Mouse (Mus musculus) left cerebral cortex, postnatal 4 days (tissue): ENCODE measurements at regions not wholly inside any gene's neighbourhood (a gene's known extent, or its start where the extent isn't known, plus 50 kb on each side); places are given as distances from the start of the nearest gene placed in this dataset.
"Not testable (repeated sequence)": the region's sequence is repeated elsewhere in the genome, so short reads cannot be mapped to it uniquely, and the experiment has no call there.

ENCODE experiments used
- DNase-seq: peaks from one replicate; pipeline ENCODE4 v3.0.0-alpha.2; 2022
- intact Hi-C: fragments of 180-260 bp; cut with DNase I; formaldehyde crosslinking; loops from one replicate; pipeline ENCODE4 v1.15.1; 2025

DNA sequence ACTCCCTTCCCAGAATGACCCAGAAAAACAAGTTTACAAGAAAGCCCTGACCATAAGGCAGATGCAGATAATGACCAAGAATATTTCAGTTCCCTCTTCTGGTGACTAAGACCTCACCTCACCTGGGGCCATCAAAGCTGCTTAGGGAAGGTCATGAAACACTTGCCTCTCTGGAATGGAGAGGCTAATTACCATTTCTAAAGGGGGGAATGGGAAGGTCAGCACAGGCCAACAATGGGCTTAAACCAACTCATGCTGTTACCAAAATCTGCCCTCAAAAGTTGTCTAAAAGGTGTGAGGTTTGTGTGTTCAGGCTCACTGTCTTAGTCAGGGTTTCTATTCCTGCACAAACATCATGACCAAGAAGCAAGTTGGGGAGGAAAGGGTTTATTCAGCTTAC, 123.0 kb downstream of the Sgo2b start:
- no peak for DNase-seq
- intact Hi-C loops: no loop called here

DNA sequence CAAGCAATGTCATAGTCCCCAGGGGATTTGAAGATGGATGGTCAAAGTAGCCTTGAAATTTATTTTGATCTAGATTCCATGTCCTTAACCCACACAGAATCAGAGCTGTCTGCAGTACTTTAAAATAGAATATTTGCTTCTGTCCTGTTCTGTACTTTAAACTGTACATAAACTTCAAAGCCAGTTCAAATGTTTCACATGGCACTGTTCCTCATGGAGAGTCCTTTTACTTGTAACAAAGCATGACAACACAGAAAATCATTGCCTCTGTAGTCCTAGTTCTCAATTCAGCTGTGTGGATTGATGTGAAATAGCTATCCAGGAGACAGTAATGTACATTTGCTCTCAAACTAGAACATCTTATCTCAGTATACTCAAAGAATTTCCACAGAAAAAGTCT, 123.9 kb downstream of the Sgo2b start:
- no peak for DNase-seq
- intact Hi-C loops: no loop called here

GRCm38 (mm10) chr8:63784496-63784895, 167.6 kb downstream of the Sgo2b start:
- intact Hi-C loops: no loop called here
- peak; percentile 39 for DNase-seq

GRCm38 (mm10) chr8:63760891-63761290, 191.2 kb downstream of the Sgo2b start:
- no peak for DNase-seq
- intact Hi-C loops: no loop called here

DNA sequence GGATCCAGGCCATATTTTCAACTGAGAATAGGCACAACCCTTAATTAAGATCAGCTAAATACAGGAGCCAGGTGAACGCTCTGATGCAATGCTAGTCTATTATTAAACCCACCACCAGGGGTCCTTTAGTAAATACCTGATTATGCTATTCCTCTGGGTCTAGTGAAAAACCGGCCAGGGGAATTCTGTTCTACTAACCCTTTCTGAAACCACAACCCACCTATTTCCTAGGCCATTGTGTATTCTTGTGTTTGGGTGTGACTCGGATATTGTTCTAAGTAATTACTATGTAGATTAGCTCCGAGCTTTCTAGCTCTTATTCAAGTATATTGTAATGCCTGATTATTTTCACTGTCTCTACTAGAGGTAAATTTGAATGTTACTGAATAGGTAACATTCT, 192.1 kb downstream of the Sgo2b start:
- intact Hi-C loops, DNase-seq: not testable (repeated sequence)

GRCm38 (mm10) chr8:63755236-63755635, 196.8 kb downstream of the Sgo2b start:
- DNase-seq: no peak
- intact Hi-C loops: no loop called here

DNA sequence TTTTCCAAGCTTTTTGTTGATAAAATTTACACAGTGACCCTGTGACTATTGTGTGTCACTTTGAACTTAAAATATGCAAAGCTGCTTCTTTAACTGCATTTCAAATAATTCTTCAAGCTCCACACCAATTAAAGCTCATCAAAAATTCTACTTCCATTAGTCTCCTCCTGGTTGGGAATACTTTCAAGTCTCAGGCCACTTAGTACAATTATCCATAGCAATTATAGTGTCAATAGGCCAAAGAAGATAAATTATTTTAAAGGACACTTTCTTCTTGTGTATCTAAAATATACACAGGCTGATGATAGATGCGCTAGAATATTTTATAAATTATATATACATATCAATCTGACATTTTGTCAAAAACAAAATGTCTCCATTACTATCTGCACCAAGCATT, 197.2 kb downstream of the Sgo2b start:
- intact Hi-C loops: no loop called here
- DNase-seq: no peak

DNA sequence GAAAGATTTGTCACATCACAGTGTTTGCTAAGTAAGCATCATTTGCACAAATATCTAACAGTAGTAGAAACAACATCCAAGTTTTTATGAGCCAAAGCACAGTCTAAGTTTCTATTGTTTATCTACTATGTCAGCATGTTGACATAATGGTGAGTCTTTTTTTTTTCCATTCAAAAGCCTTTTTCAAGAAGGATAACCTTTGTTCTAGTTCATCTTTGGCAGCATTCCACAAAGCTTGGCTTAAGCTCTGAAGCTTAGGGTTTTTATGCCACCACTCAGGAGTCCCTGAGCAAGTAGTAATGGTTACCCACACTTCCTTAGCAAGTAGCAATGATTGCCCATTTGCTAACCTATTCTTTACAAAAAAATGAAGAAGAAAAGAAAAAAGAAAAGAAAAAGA, 198.8 kb downstream of the Sgo2b start:
- intact Hi-C loops: no loop called here

DNA sequence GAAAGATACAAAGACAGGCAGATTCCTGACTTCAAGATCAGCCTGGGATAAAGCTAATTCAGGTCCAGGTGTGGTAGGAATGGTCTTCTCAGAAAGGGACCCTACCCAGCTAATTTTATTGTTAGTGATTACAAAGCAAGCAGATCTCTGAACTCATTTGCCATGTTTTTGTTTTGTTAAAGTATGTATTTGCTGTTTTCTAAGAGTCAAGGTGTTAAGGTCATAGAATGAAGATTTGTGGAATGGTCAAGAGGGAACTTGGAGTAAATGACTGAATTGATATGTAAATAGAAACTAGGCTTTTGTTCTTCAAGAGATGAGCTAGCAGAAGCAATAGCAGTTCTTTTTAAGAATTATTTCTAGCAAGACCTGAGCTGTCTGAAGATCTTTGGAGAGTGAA, 217.6 kb downstream of the Sgo2b start:
- DNase-seq: no peak
- intact Hi-C loops: no loop called here

More for the DNA sequence above, 198.8 kb downstream of the Sgo2b start:
- no peak for DNase-seq

DNA sequence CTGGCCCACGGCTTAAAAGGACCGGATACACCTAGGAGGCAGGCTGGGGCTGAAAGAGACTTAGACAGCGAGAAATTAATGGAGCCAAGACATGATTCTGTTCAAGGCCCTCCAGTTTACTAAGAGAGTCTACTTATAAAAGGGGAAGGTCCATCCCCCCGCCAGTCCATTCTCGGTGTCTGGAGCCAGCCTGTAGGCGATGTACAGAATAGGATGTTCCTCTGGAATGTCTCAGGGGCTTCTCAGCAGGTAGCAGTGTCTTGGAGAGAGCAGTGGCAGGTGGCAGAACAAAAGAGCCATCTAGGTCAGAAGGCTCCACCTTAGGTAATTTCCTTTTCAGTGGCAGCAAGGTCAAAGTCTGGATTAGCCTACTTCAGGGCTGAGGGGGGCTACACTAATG, 221.3 kb downstream of the Sgo2b start:
- DNase-seq, intact Hi-C loops: not testable (repeated sequence)
